In the genomic region with DNA sequence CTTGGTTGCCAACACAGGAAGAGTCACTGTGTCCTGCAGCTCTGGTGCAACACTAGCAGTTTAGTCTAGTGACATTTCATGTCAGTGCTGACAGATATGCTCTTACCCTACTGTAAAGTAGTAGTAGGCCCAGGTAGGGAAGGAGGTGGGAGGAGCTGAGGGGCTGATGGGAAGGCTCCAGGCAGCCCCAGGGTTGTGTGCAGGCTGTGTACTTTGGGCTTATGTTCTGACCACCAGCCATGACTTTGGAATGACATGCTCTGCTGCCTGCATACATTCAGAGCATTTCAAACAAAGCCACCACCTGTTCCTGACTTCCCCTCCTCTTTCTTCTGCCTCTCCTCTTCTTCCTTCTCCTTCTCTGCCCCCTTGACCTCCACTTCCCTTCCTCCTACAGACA, we compare ENCODE assay signal across 17 mouse cellular contexts.
"Had no signal": no experiment of that assay in that cellular context is flagged by ENCODE, and none has a peak within 500 bp of the region (broad histone marks: within the 10 kb centered on the region; RNA-seq: fewer than 3 reads in every experiment).

No protein-coding gene starts in this region.

- H3K4me3 ChIP-seq: lung, embryonic 15.5 days; megakaryocyte, embryonic 14.5 days; midbrain, embryonic 13.5 days; midbrain, embryonic 15.5 days; neural tube, embryonic 12.5 days had no signal

- DNase-seq: lung, adult 2 months; lung, postnatal 14 days; lung, postnatal 36 days; right cerebral cortex, postnatal 25 days; right cerebral cortex, postnatal 4 days; spleen, adult 18-20 months; thymus, adult 18-20 months; thymus, postnatal 14 days; thymus, postnatal 36 days had no signal

- H3K27ac ChIP-seq: lung, embryonic 15.5 days; macrophage; midbrain, embryonic 13.5 days; midbrain, embryonic 15.5 days; neural tube, embryonic 12.5 days had no signal

- H3K27me3 ChIP-seq: lung, embryonic 15.5 days; midbrain, embryonic 13.5 days; midbrain, embryonic 15.5 days; neural tube, embryonic 12.5 days had no signal

- H3K9ac ChIP-seq: lung, embryonic 15.5 days; midbrain, embryonic 13.5 days; midbrain, embryonic 15.5 days; neural tube, embryonic 12.5 days had no signal

- H3K4me1 ChIP-seq: lung, embryonic 15.5 days; megakaryocyte, embryonic 14.5 days; neural tube, embryonic 12.5 days had no signal

- H3K4me2 ChIP-seq: lung, embryonic 15.5 days; midbrain, embryonic 11.5 days; midbrain, embryonic 13.5 days; midbrain, embryonic 15.5 days; neural tube, embryonic 12.5 days had no signal

- H3K36me3 ChIP-seq: lung, embryonic 15.5 days; midbrain, embryonic 13.5 days; midbrain, embryonic 15.5 days; neural tube, embryonic 12.5 days had no signal

- H3K9me3 ChIP-seq: lung, embryonic 15.5 days; midbrain, embryonic 13.5 days; midbrain, embryonic 15.5 days; neural tube, embryonic 12.5 days had no signal

- ATAC-seq: lung, postnatal 0 days; midbrain, embryonic 13.5 days; midbrain, embryonic 15.5 days had no signal
